Mouse (Mus musculus) mammary gland, adult 2 months (tissue): ENCODE data around the gene Slc22a15. TPM values are rescaled to one million over a fixed set of nuclear protein-coding genes. Genes with fewer than 3 reads are reported as not detected.

Experiments
- polyA plus RNA-seq: library from polyadenylated mRNA; depleted of rRNA; stranded (reverse); fragments of >200 nt; gene quantifications from 2 replicates; pipeline ENCODE4 v1.2.3, GENCODE M21; 2012; ENCODE audit warnings: low replicate concordance; rRNA removed

Slc22a15 gene
- polyA plus RNA-seq = 4.6 and 5.7 TPM in 2 replicates

GRCm38 (mm10) chr3:101923843-101924740 lies at the start of gene Slc22a15:
Gene Slc22a15, minus strand, starts transcription at chr3:101924453.

GRCm38 (mm10) chr3:101848816-101849215 lies 75.4 kb downstream of the Slc22a15 start, which contains the start of gene Mab21l3:
Gene Mab21l3, minus strand, starts transcription at chr3:101848959.

Other genes starting within 250 kb of the Slc22a15 start
- 1.9 TPM in 2 replicates for gene Mab21l3, start 75.5 kb downstream of the Slc22a15 start, polyA plus RNA-seq
- gene Nhlh2, start 85.6 kb upstream of the Slc22a15 start, polyA plus RNA-seq = not detected in 2 replicates
- 0.37 and 6.2 TPM in 2 replicates for gene Casq2, start 162.0 kb upstream of the Slc22a15 start, polyA plus RNA-seq